Mouse (Mus musculus): ENCODE data around the gene Krtap22-2.
"Not testable (repeated sequence)": the region's sequence is repeated elsewhere in the genome, so short reads cannot be mapped to it uniquely, and the experiment has no call there.

The Krtap22-2 gene

GRCm38 (mm10) chr16:89010659-89011058 lies at the start of gene Krtap22-2:
Krtap22-2 (minus strand) TSS chr16:89010759.
- in situ Hi-C loops (cut with MboI, MseI): no loop called here

GRCm38 (mm10) chr16:89047783-89048182 lies 37.2 kb upstream of the Krtap22-2 start, which contains the start of gene Krtap6-5:
Krtap6-5 (minus strand) TSS chr16:89047883.
- in situ Hi-C loops (cut with MboI, MseI): no loop called here

- in situ Hi-C loops (cut with MboI, MseI): not testable (repeated sequence)
These were observed 30.8 kb upstream of the Krtap22-2 start, which contains the start of gene Gm10228 for GRCm38 (mm10) chr16:89041372-89041771. Gm10228 (minus strand) TSS chr16:89041472.

- in situ Hi-C loops (cut with MboI, MseI): not testable (repeated sequence)
These were observed 20.8 kb upstream of the Krtap22-2 start, which contains the start of gene Krtap6-1 for GRCm38 (mm10) chr16:89031399-89031798. Krtap6-1 (plus strand) TSS chr16:89031699.

- in situ Hi-C loops (cut with MboI, MseI): not testable (repeated sequence)
These were observed 4.4 kb upstream of the Krtap22-2 start, which contains the start of gene Gm10229 for GRCm38 (mm10) chr16:89014984-89015383. Gm10229 (plus strand) TSS chr16:89015284.

- in situ Hi-C loops (cut with MboI, MseI): no loop called here
These were observed 3.4 kb upstream of the Krtap22-2 start for GRCm38 (mm10) chr16:89013973-89014372.

GRCm38 (mm10) chr16:88962773-88963172 lies 47.8 kb downstream of the Krtap22-2 start, which contains the start of gene Krtap16-3:
Krtap16-3 (minus strand) TSS chr16:88962873.
- in situ Hi-C loops (cut with MboI, MseI): no loop called here
